Mouse (Mus musculus) lung, postnatal 0 days (tissue): ENCODE data around the gene Syt14.

Experiments used
- CTCF ChIP-seq: IDR thresholded peaks from 2 replicates; pipeline ENCODE4 v1.5.1; 2016; ENCODE audit warnings: antibody characterized with exemption, mild to moderate bottlenecking
- EP300 ChIP-seq: IDR thresholded peaks from 2 replicates; pipeline ENCODE4 v1.6.1; 2016; ENCODE audit warnings: antibody characterized with exemption, mild to moderate bottlenecking, control low read depth

DNA sequence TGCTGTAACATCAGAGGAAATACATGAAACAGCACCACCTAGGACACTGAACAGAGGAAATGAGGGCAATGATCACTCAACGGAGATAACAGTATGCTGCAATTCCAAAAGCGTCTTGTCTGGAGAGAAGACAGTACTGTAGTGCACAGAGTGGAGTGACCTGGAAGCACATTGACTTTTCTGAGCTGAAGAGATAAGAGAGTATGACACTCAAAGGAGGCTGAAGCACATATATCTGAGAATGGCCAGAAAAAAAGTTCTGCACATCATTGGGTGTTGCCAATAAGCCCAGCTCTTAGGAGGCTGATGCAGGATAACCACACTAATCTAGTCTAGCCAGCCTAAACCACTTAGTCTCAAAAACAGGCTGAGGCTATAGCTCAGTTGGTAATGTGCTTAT, 34.0 kb downstream of the Syt14 start:
- TF ChIP-seq EP300 = no peak
- TF ChIP-seq CTCF = no peak
